Mouse (Mus musculus): ENCODE results near the gene Cox19. TPM values are rescaled to one million over a fixed set of nuclear protein-coding genes. Genes with fewer than 3 reads are reported as not detected.
"Not testable (repeated sequence)": the region's sequence is repeated elsewhere in the genome, so short reads cannot be mapped to it uniquely, and the experiment has no call there.

Gene Cox19
- polyA plus RNA-seq, 1 experiment from 2014 or later = 183 TPM

GRCm38 (mm10) chr5:139391309-139391990 lies 40.2 kb upstream of the Cox19 start:
- no peak overlapping the region for H3K9ac ChIP-seq (ENCODE audit: low read depth, low read length)
- no peaks in the 10 kb centered on the region for H3K27me3 ChIP-seq (replicated peaks; ENCODE audit: control insufficient read depth, insufficient read depth, low read length)
- WGBS = 75% methylated on average over 11 of the region's 11 CpGs
- no peaks in the 10 kb centered on the region for H3K9me3 ChIP-seq (ENCODE audit: control insufficient read depth, low read length)
- no peak overlapping the region for H3K27ac ChIP-seq (ENCODE audit: low read length)
- H3K4me2 ChIP-seq (ENCODE audit: low read depth, low read length) = no peak overlapping the region
- ATAC-seq = no peak
- no peaks in the 10 kb centered on the region for H3K36me3 ChIP-seq (ENCODE audit: control insufficient read depth, insufficient read depth, low read length)
- H3K4me1 ChIP-seq (ENCODE audit: control insufficient read depth, insufficient read depth, low read length) = peaks cover 13% of the 10 kb centered on the region
- no peak overlapping the region for H3K4me3 ChIP-seq (ENCODE audit: low read length)

- 81% methylated on average over 5 of the region's 5 CpGs for WGBS
- not testable (repeated sequence) for H3K27me3 ChIP-seq (replicated peaks; ENCODE audit: control insufficient read depth, insufficient read depth, low read length); H3K4me2 ChIP-seq (ENCODE audit: low read depth, low read length); H3K9me3 ChIP-seq (ENCODE audit: control insufficient read depth, low read length); H3K4me3 ChIP-seq (ENCODE audit: low read length); ATAC-seq; H3K27ac ChIP-seq (ENCODE audit: low read length); H3K9ac ChIP-seq (ENCODE audit: low read depth, low read length); H3K36me3 ChIP-seq (ENCODE audit: control insufficient read depth, insufficient read depth, low read length)
- peaks cover 13% of the 10 kb centered on the region for H3K4me1 ChIP-seq (ENCODE audit: control insufficient read depth, insufficient read depth, low read length)
These were observed 39.3 kb upstream of the Cox19 start for GRCm38 (mm10) chr5:139390324-139391119.

GRCm38 (mm10) chr5:139389676-139390061 lies 38.5 kb upstream of the Cox19 start:
- no peaks in the 10 kb centered on the region for H3K9me3 ChIP-seq (ENCODE audit: control insufficient read depth, low read length)
- H3K9ac ChIP-seq (ENCODE audit: low read depth, low read length) = peak overlapping the region; percentile 17; the same call in 1 of the 2 replicates
- H3K27me3 ChIP-seq (replicated peaks; ENCODE audit: control insufficient read depth, insufficient read depth, low read length) = no peaks in the 10 kb centered on the region
- H3K4me1 ChIP-seq (ENCODE audit: control insufficient read depth, insufficient read depth, low read length) = peaks cover 15% of the 10 kb centered on the region
- H3K4me3 ChIP-seq (ENCODE audit: low read length) = no peak overlapping the region
- ATAC-seq = peak; percentile 83
- 5% methylated on average over 6 of the region's 6 CpGs for WGBS
- no peak overlapping the region for H3K4me2 ChIP-seq (ENCODE audit: low read depth, low read length)
- peak overlapping the region; percentile 8; the same call in 1 of the 2 replicates for H3K27ac ChIP-seq (ENCODE audit: low read length)
- H3K36me3 ChIP-seq (ENCODE audit: control insufficient read depth, insufficient read depth, low read length) = no peaks in the 10 kb centered on the region

GRCm38 (mm10) chr5:139388694-139389675 lies 37.8 kb upstream of the Cox19 start:
- Histone ChIP-seq H3K27me3 (replicated peaks; ENCODE audit: control insufficient read depth, insufficient read depth, low read length) (no peaks in the 10 kb centered on the region), H3K36me3 (ENCODE audit: control insufficient read depth, insufficient read depth, low read length) (no peaks in the 10 kb centered on the region), H3K4me1 (ENCODE audit: control insufficient read depth, insufficient read depth, low read length) (peaks cover 18% of the 10 kb centered on the region), H3K9me3 (ENCODE audit: control insufficient read depth, low read length) (no peaks in the 10 kb centered on the region), H3K4me3 (ENCODE audit: low read length) (no peak overlapping the region), H3K4me2 (ENCODE audit: low read depth, low read length) (no peak overlapping the region), H3K9ac (ENCODE audit: low read depth, low read length) (0 out of 2 replicates have a peak overlapping the region, but pooled peaks have one; percentile 17), H3K27ac (ENCODE audit: low read length) (peak overlapping the region; percentile 56)
- WGBS = 69% methylated on average over 17 of the region's 17 CpGs
- peak; percentile 55; the same call in 1 of the 2 replicates for ATAC-seq

- ATAC-seq = no peak
- Histone ChIP-seq H3K9ac (ENCODE audit: low read depth, low read length) (0 out of 2 replicates have a peak overlapping the region, but pooled peaks have one; percentile 6), H3K9me3 (ENCODE audit: control insufficient read depth, low read length) (no peaks in the 10 kb centered on the region), H3K27ac (ENCODE audit: low read length) (peak overlapping the region; percentile 56), H3K27me3 (replicated peaks; ENCODE audit: control insufficient read depth, insufficient read depth, low read length) (no peaks in the 10 kb centered on the region), H3K4me3 (ENCODE audit: low read length) (no peak overlapping the region), H3K36me3 (ENCODE audit: control insufficient read depth, insufficient read depth, low read length) (no peaks in the 10 kb centered on the region), H3K4me1 (ENCODE audit: control insufficient read depth, insufficient read depth, low read length) (peaks cover 19% of the 10 kb centered on the region), H3K4me2 (ENCODE audit: low read depth, low read length) (no peak overlapping the region)
- 60% methylated on average over 4 of the region's 4 CpGs for WGBS
These were observed 37.0 kb upstream of the Cox19 start for GRCm38 (mm10) chr5:139388195-139388570.

- H3K36me3 ChIP-seq (ENCODE audit: control insufficient read depth, insufficient read depth, low read length) = no peaks in the 10 kb centered on the region
- H3K4me2 ChIP-seq (ENCODE audit: low read depth, low read length) = no peak overlapping the region
- whole genome bisulfite sequencing = 79% methylated on average over 10 of the region's 10 CpGs
- H3K4me3 ChIP-seq (ENCODE audit: low read length) = no peak overlapping the region
- no peak for ATAC-seq
- no peaks in the 10 kb centered on the region for H3K27me3 ChIP-seq (replicated peaks; ENCODE audit: control insufficient read depth, insufficient read depth, low read length)
- peak overlapping the region; percentile 56 for H3K27ac ChIP-seq (ENCODE audit: low read length)
- H3K9me3 ChIP-seq (ENCODE audit: control insufficient read depth, low read length) = no peaks in the 10 kb centered on the region
- H3K4me1 ChIP-seq (ENCODE audit: control insufficient read depth, insufficient read depth, low read length) = peaks cover 23% of the 10 kb centered on the region
- 0 out of 2 replicates have a peak overlapping the region, but pooled peaks have one; percentile 6 for H3K9ac ChIP-seq (ENCODE audit: low read depth, low read length)
These were observed 36.3 kb upstream of the Cox19 start for GRCm38 (mm10) chr5:139387329-139388194.

GRCm38 (mm10) chr5:139386047-139386446 lies 34.8 kb upstream of the Cox19 start:
- no peak for ATAC-seq
- Histone ChIP-seq H3K36me3 (ENCODE audit: control insufficient read depth, insufficient read depth, low read length) (no peaks in the 10 kb centered on the region), H3K4me3 (ENCODE audit: low read length) (no peak overlapping the region), H3K27ac (ENCODE audit: low read length) (no peak overlapping the region), H3K4me2 (ENCODE audit: low read depth, low read length) (no peak overlapping the region), H3K9ac (ENCODE audit: low read depth, low read length) (no peak overlapping the region), H3K27me3 (replicated peaks; ENCODE audit: control insufficient read depth, insufficient read depth, low read length) (no peaks in the 10 kb centered on the region), H3K9me3 (ENCODE audit: control insufficient read depth, low read length) (no peaks in the 10 kb centered on the region), H3K4me1 (ENCODE audit: control insufficient read depth, insufficient read depth, low read length) (peaks cover 35% of the 10 kb centered on the region)
- WGBS = 92% methylated on average over 5 of the region's 5 CpGs

- ATAC-seq = no peak
- WGBS = 34% methylated on average over 10 of the region's 10 CpGs
- H3K27ac ChIP-seq (ENCODE audit: low read length) = no peak overlapping the region
- no peaks in the 10 kb centered on the region for H3K36me3 ChIP-seq (ENCODE audit: control insufficient read depth, insufficient read depth, low read length)
- H3K4me2 ChIP-seq (ENCODE audit: low read depth, low read length) = no peak overlapping the region
- H3K9ac ChIP-seq (ENCODE audit: low read depth, low read length) = no peak overlapping the region
- H3K9me3 ChIP-seq (ENCODE audit: control insufficient read depth, low read length) = no peaks in the 10 kb centered on the region
- H3K4me1 ChIP-seq (ENCODE audit: control insufficient read depth, insufficient read depth, low read length) = peaks cover 36% of the 10 kb centered on the region
- no peaks in the 10 kb centered on the region for H3K27me3 ChIP-seq (replicated peaks; ENCODE audit: control insufficient read depth, insufficient read depth, low read length)
- H3K4me3 ChIP-seq (ENCODE audit: low read length) = no peak overlapping the region
These were observed 33.3 kb upstream of the Cox19 start for GRCm38 (mm10) chr5:139384531-139384930.
